Mouse (Mus musculus) olfactory bulb, adult 2 months (tissue): ENCODE results near the gene Btbd11. TPM values are rescaled to one million over a fixed set of nuclear protein-coding genes. Genes with fewer than 3 reads are reported as not detected.

Experiments
- H3K27ac ChIP-seq: fragments of 200-500 bp; 2 replicates; pipeline ENCODE4 v1.5.1; 2012; ENCODE audit warnings: low read depth, low read length; ENCODE audit not compliant: insufficient read depth
- H3K4me1 ChIP-seq: fragments of 200-500 bp; 2 replicates; pipeline ENCODE4 v1.6.1; 2012; ENCODE audit warnings: low read length; ENCODE audit not compliant: control insufficient read depth, insufficient read depth
- H3K4me3 ChIP-seq: fragments of 200-500 bp; 2 replicates; pipeline ENCODE4 v1.5.1; 2012; ENCODE audit warnings: mild to moderate bottlenecking, low read depth, low read length, moderate library complexity; ENCODE audit not compliant: insufficient read depth
- CTCF ChIP-seq: fragments of 200-500 bp; IDR thresholded peaks from 2 replicates; pipeline ENCODE4 v1.5.1; 2012; ENCODE audit warnings: low read depth, mild to moderate bottlenecking, low read length, moderate library complexity; ENCODE audit not compliant: insufficient read depth
- POLR2A ChIP-seq: fragments of 200-500 bp; IDR thresholded peaks from 2 replicates; pipeline ENCODE4 v1.6.1; 2012; ENCODE audit warnings: mild to moderate bottlenecking, low read depth, low read length, moderate library complexity; ENCODE audit not compliant: insufficient read depth
- whole genome bisulfite sequencing: fragments of 180-500 bp; shearing (Covaris S2); methylation state at CpG from one replicate; pipeline ENCODE4 v1.1.7; 2018; 5-methylcytosine and 5-hydroxymethylcytosine counted together
- polyA plus RNA-seq: library from polyadenylated mRNA; stranded (reverse); fragments of >200 nt; gene quantifications from 2 replicates; pipeline ENCODE4 v1.2.4, GENCODE M21; 2012; ENCODE audit warnings: low replicate concordance; ENCODE audit not compliant: missing spikeins, insufficient read depth, insufficient read length

Gene Btbd11
- polyA plus RNA-seq, 1 experiment = not detected

- WGBS = 79% methylated on average over 7 of the region's 7 CpGs
- no peak for TF ChIP-seq POLR2A
- no peak for TF ChIP-seq CTCF
- H3K4me3 ChIP-seq = no peak overlapping the region
- no peak overlapping the region for H3K27ac ChIP-seq
- H3K4me1 ChIP-seq = no peaks in the 10 kb centered on the region
Observed at GRCm38 (mm10) chr10:85467393-85467792, 80.8 kb downstream of the Btbd11 start.

DNA sequence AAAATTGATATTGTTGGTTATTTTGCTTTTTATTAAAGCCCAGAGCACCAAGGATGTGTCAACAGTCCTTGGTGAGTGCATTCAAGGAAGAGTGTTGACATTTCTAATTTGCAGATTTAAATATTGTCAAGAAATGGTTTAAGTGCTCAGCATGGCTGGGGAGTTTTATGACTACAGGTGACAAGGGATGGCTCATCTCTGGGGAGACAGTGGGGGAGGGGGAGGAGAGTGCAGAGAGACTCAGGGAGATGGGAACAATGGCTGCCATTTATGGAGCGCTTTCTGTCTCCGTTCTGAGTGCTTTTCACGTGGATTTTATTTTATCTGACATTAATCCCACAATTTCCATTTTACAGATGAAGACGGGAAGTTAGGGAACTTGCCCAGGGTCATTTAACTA lies 81.9 kb downstream of the Btbd11 start:
- Histone ChIP-seq H3K4me3 (no peak overlapping the region), H3K27ac (no peak overlapping the region), H3K4me1 (peaks cover under 1% of the 10 kb centered on the region)
- TF ChIP-seq CTCF (no peak), POLR2A (no peak)
- WGBS = 86% methylated on average over 4 of the region's 4 CpGs

- 53% methylated on average over 5 of the region's 5 CpGs for WGBS
- Histone ChIP-seq H3K4me3 (no peak overlapping the region), H3K4me1 (peaks cover 4% of the 10 kb centered on the region), H3K27ac (no peak overlapping the region)
- no peak for TF ChIP-seq CTCF
- TF ChIP-seq POLR2A = no peak
Observed at GRCm38 (mm10) chr10:85469341-85469740, 82.7 kb downstream of the Btbd11 start.

- TF ChIP-seq POLR2A = no peak
- TF ChIP-seq CTCF = no peak
- H3K4me1 ChIP-seq = peaks cover 4% of the 10 kb centered on the region
- no peak overlapping the region for H3K4me3 ChIP-seq
- WGBS = 83% methylated on average over 4 of the region's 4 CpGs
- no peak overlapping the region for H3K27ac ChIP-seq
Observed at GRCm38 (mm10) chr10:85473265-85473664, 86.7 kb downstream of the Btbd11 start.

GRCm38 (mm10) chr10:85473871-85474270 lies 87.3 kb downstream of the Btbd11 start:
- Histone ChIP-seq H3K4me3 (no peak overlapping the region), H3K4me1 (peaks cover 4% of the 10 kb centered on the region), H3K27ac (no peak overlapping the region)
- TF ChIP-seq CTCF (no peak), POLR2A (no peak)
- 43% methylated on average over 3 of the region's 3 CpGs for WGBS

DNA sequence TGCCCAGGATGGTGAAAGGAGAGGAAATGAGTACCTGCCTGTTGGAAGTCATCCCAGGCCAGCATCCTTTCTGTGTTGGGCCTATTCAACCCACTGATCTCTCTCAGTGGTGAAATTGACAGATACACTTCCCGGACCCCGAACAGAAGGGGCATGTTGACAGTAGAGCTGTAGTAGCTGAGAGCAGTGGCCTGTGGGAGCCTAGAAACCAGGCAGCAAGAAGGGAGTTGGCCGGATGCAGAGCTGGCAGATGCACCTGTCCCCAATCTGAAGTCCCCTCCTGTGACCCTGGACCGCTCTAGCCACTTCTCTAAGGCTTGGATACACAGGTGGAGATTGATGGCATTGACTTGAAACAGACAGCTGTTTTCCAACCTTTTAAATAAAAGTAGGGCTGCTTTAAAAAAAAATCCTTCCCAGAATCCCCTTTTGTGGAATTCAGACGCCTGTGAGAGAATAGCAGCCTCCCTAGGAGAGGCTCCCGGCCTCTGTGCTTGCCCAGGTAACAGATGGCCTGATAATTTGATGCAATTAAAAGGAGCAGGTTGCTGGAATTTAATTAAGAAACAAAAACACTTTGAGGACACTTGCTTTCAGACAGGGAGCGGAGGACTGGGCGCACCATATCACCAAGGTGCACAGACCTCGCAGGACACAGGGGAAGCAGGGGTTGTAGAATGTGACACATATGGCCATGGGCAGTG lies 89.2 kb downstream of the Btbd11 start:
- H3K27ac ChIP-seq = no peak overlapping the region

DNA sequence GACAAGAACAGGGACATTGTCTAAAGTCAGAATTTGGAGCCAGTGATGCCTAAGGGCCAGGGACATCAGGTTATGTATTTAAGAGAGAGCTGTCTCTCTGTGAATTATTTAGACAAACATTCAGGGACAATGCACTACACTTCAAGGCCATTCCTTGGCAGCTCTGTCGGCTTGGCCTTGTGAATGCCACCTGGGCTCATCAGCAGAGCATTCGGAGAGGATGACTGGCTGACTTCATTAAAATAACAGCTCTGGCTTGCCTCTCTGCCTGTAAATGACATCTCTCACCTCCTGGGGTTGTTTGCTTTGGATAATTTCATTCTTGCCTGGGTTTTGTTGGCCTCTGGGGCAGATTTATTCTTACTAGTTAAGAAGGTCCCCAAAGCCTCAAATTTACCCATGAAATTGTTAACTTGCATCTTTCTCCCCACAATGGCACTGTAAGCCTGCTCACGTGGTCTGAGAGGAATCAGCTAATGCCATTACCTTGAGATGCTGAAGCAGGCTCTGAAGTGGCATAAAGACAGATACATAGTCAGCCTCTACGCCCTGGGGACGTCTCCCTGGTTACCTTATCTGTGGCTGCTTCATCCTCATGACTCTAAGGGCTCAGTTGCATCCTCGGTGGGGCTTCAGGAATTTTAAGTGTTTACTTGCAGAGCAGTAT lies 93.5 kb downstream of the Btbd11 start:
- H3K4me1 ChIP-seq = peaks cover 9% of the 10 kb centered on the region
- WGBS = 78% methylated on average over 6 of the region's 6 CpGs
- no peak overlapping the region for H3K27ac ChIP-seq
- TF ChIP-seq CTCF (no peak), POLR2A (no peak)
- H3K4me3 ChIP-seq = no peak overlapping the region

More for the DNA sequence above, 89.2 kb downstream of the Btbd11 start:
- Histone ChIP-seq H3K4me1 (peaks cover 4% of the 10 kb centered on the region), H3K4me3 (no peak overlapping the region)
- TF ChIP-seq POLR2A (no peak), CTCF (no peak)
- 94% methylated on average over 9 of the region's 9 CpGs for WGBS

DNA sequence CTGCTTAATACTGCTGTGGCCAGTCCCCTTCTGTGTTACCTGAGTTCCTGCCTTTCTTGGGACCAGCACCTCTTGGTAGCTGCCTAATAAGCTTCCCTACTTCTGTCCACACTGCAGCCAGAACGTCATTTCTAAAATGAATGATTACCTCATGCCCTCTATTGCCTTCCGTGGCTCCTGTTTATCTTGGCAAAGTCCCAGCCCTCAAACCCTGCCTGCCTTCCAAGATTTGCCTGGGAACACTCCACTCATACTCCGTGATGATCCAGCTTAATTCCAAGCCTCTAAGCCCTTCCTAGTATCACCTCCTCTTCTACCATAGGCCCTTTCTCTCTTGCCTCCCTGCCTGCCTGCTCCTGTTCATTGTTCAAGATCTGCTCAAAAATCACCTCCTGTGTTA lies 94.5 kb downstream of the Btbd11 start:
- Histone ChIP-seq H3K4me1 (peaks cover 9% of the 10 kb centered on the region), H3K27ac (no peak overlapping the region), H3K4me3 (no peak overlapping the region)
- TF ChIP-seq POLR2A (no peak), CTCF (no peak)
- WGBS = 52% methylated on average over 3 of the region's 3 CpGs

DNA sequence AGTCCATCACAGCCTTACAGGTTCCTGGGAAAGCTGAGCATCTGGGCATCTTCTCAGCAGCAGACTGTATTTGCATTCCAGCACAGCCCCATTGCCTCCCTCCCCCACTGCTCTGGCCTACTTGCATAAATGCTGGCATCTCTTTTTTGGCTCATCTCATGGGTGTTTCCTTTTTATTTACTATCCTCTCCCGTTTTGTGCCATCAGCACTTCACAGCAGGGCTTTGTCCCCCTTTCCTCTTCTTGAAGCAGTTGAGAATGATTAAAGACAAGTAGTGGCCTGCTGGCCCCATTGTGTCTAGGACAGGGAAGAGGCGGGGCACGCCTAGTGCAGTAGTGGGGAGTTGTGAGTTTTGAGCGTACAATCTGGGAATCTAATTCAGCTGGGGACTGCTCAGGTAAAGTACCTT lies 95.5 kb downstream of the Btbd11 start:
- no peak overlapping the region for H3K27ac ChIP-seq

More for the DNA sequence above, 95.5 kb downstream of the Btbd11 start:
- no peak for TF ChIP-seq POLR2A
- TF ChIP-seq CTCF = no peak
- Histone ChIP-seq H3K4me3 (no peak overlapping the region), H3K4me1 (peaks cover 9% of the 10 kb centered on the region)
- WGBS = 57% methylated on average over 4 of the region's 4 CpGs
